Mouse (Mus musculus) erythroblast, embryonic 14.5 days (primary cell): ENCODE data around the gene Ccdc90b.

Source experiments
- GATA1 ChIP-seq: IDR thresholded peaks from 2 replicates; pipeline ENCODE4 v1.6.1; 2012; ENCODE audit warnings: low read length, inconsistent platforms, mixed read lengths
- TAL1 ChIP-seq: IDR thresholded peaks from 3 replicates; pipeline ENCODE4 v1.6.1; 2012; ENCODE audit warnings: low read length, inconsistent platforms, mixed read lengths

DNA sequence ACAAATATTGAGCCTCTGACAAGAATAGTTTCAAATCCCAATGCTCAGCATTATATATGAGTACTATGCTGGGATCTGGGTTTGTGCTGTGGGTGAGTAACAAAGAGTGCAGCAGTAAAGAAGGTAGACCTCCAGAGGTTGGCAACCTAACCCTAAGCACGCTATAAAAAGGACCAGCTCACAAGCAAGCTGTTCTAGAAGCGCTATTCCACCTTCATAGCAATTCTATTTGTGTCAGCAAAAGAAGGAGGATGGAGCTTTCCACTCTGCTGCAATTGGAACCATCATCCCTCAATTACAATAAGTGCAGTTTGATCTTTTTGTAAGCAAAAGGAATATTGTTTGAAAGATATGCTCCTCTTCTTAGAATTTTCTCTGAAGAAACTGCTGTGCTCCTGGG is 14.2 kb upstream of the Ccdc90b start:
- TF ChIP-seq TAL1, result no peak
- no peak for TF ChIP-seq GATA1
